13 mouse cellular contexts compared by ENCODE assay signal in genomic region chr13:100950348-100951184, GRCm38 (mm10).
A peak's percentile ranks its signal among the peaks of the same experiment; 100 is the strongest.
DNase-seq lines count a peak whose midpoint lies in the region; ATAC-seq lines count a peak whose summit lies in the region.
"Had no signal": no experiment of that assay in that cellular context is flagged by ENCODE, and none has a peak within 500 bp of the region (broad histone marks: within the 10 kb centered on the region; RNA-seq: fewer than 3 reads in every experiment).

No protein-coding gene starts in this region.

- H3K4me1 ChIP-seq in intestine, embryonic 15.5 days (replicated peaks): no peaks in the 10 kb centered on the region
- no peaks in the 10 kb centered on the region; the same call in 1 of the 2 replicates for H3K4me1 ChIP-seq in intestine, embryonic 16.5 days (ENCODE audit: control insufficient read depth, insufficient read depth, low read length)
- H3K4me1 ChIP-seq in liver, embryonic 13.5 days (replicated peaks): peaks cover 16% of the 10 kb centered on the region
- H3K4me1 ChIP-seq: embryonic facial prominence, embryonic 13.5 days had no signal

- 33% methylated on average over 7 of the region's 7 CpGs for WGBS in intestine, embryonic 15.5 days
- 41% methylated on average over 7 of the region's 7 CpGs for WGBS in intestine, embryonic 16.5 days
- 44% methylated on average over 7 of the region's 7 CpGs for WGBS in liver, embryonic 13.5 days (ENCODE audit: insufficient replicate concordance)

- peak; percentile 20; the same call in 1 of the 2 replicates for ATAC-seq in intestine, embryonic 15.5 days
- ATAC-seq in intestine, embryonic 16.5 days: no peak; the same call in 1 of the 2 replicates
- ATAC-seq in liver, embryonic 13.5 days (ENCODE audit: low read depth): peak; percentile 62

- no peak overlapping the region for H3K4me2 ChIP-seq in intestine, embryonic 15.5 days (replicated peaks)
- no peak overlapping the region for H3K4me2 ChIP-seq in intestine, embryonic 16.5 days (ENCODE audit: low read depth, low read length)
- H3K4me2 ChIP-seq in liver, embryonic 13.5 days: no peak overlapping the region
- H3K4me2 ChIP-seq: embryonic facial prominence, embryonic 13.5 days; neural tube, embryonic 12.5 days had no signal

- no peak overlapping the region for H3K4me3 ChIP-seq in intestine, embryonic 15.5 days (replicated peaks)
- no peak overlapping the region for H3K4me3 ChIP-seq in intestine, embryonic 16.5 days (ENCODE audit: low read length)
- no peak overlapping the region for H3K4me3 ChIP-seq in liver, embryonic 13.5 days (replicated peaks)
- H3K4me3 ChIP-seq: embryonic facial prominence, embryonic 13.5 days; heart, adult 2 months; neural tube, embryonic 12.5 days had no signal

- peak; percentile 51 for DNase-seq in MEL-GATA-1-ER (ENCODE audit: extremely low read depth, low read depth)
- peak; percentile 26 to 28 for DNase-seq in heart, adult 9 months (ENCODE audit: low spot score in 2 of 2)
- no peak for DNase-seq in liver, embryonic 13.5 days
- DNase-seq in cerebellum, postnatal 4 days (ENCODE audit: low spot score in 2 of 2): no peak
- DNase-seq in layer of hippocampus, adult 9-10 months (ENCODE audit: low spot score): no peak
- DNase-seq in layer of hippocampus, adult 8-10 months (ENCODE audit: low spot score in 2 of 2): no peak
- DNase-seq: left cerebral cortex, postnatal 4 days; thymus, adult 18-20 months had no signal

- H3K36me3 ChIP-seq in intestine, embryonic 15.5 days: no peaks in the 10 kb centered on the region
- no peaks in the 10 kb centered on the region for H3K36me3 ChIP-seq in intestine, embryonic 16.5 days (ENCODE audit: control insufficient read depth, insufficient read depth, low read length)
- no peaks in the 10 kb centered on the region for H3K36me3 ChIP-seq in liver, embryonic 13.5 days
- H3K36me3 ChIP-seq: embryonic facial prominence, embryonic 13.5 days; neural tube, embryonic 12.5 days had no signal

- H3K9ac ChIP-seq in intestine, embryonic 15.5 days: no peak overlapping the region
- no peak overlapping the region for H3K9ac ChIP-seq in intestine, embryonic 16.5 days (ENCODE audit: low read depth, low read length)
- H3K9ac ChIP-seq in liver, embryonic 13.5 days: no peak overlapping the region
- H3K9ac ChIP-seq: embryonic facial prominence, embryonic 13.5 days; neural tube, embryonic 12.5 days had no signal

- no peak overlapping the region for H3K27ac ChIP-seq in intestine, embryonic 15.5 days
- no peak overlapping the region for H3K27ac ChIP-seq in intestine, embryonic 16.5 days (ENCODE audit: low read length)
- H3K27ac ChIP-seq in liver, embryonic 13.5 days: no peak overlapping the region
- H3K27ac ChIP-seq: embryonic facial prominence, embryonic 13.5 days; heart, adult 2 months; neural tube, embryonic 12.5 days had no signal

- H3K27me3 ChIP-seq in intestine, embryonic 15.5 days (replicated peaks): no peaks in the 10 kb centered on the region
- H3K27me3 ChIP-seq in intestine, embryonic 16.5 days (replicated peaks; ENCODE audit: control insufficient read depth, insufficient read depth, low read length): no peaks in the 10 kb centered on the region
- no peaks in the 10 kb centered on the region for H3K27me3 ChIP-seq in liver, embryonic 13.5 days
- H3K27me3 ChIP-seq: embryonic facial prominence, embryonic 13.5 days; neural tube, embryonic 12.5 days had no signal

- no peaks in the 10 kb centered on the region for H3K9me3 ChIP-seq in intestine, embryonic 15.5 days
- no peaks in the 10 kb centered on the region for H3K9me3 ChIP-seq in intestine, embryonic 16.5 days (ENCODE audit: control insufficient read depth, low read length)
- H3K9me3 ChIP-seq in liver, embryonic 13.5 days (replicated peaks): no peaks in the 10 kb centered on the region
- H3K9me3 ChIP-seq: embryonic facial prominence, embryonic 13.5 days; neural tube, embryonic 12.5 days had no signal

Comparison
In these comparisons a context has a peak if more than half of its experiments do, and no peak if none do; other contexts are left out.
1. DNase-seq: peak in MEL-GATA-1-ER (single experiment) and heart, adult 9 months (2 of 2); none in liver, embryonic 13.5 days (single experiment), cerebellum, postnatal 4 days (0 of 2), layer of hippocampus, adult 9-10 months (single experiment) and layer of hippocampus, adult 8-10 months (0 of 2).